Mouse (Mus musculus): ENCODE results near the gene Eef2k. TPM values are rescaled to one million over a fixed set of nuclear protein-coding genes. Genes with fewer than 3 reads are reported as not detected.

The Eef2k gene
- total RNA-seq, 4 experiments from 2014 or later = 23.0 to 42.1 (median 30.7) TPM

GRCm38 (mm10) chr7:120843852-120844435 lies 1.3 kb downstream of the Eef2k start:
- DNase-seq (ENCODE audit: low spot score) = no peak

GRCm38 (mm10) chr7:120844689-120845088 lies 2.1 kb downstream of the Eef2k start:
- DNase-seq (ENCODE audit: low spot score) = no peak

- DNase-seq (ENCODE audit: low spot score) = no peak
These were observed 6.3 kb downstream of the Eef2k start for GRCm38 (mm10) chr7:120848831-120849512.

GRCm38 (mm10) chr7:120850165-120850564 lies 7.5 kb downstream of the Eef2k start:
- no peak for DNase-seq (ENCODE audit: low spot score)

- no peak for DNase-seq (ENCODE audit: low spot score)
These were observed 17.2 kb downstream of the Eef2k start for GRCm38 (mm10) chr7:120859854-120860253.

- DNase-seq (ENCODE audit: low spot score) = no peak
These were observed 18.3 kb downstream of the Eef2k start for GRCm38 (mm10) chr7:120860799-120861487.

- DNase-seq (ENCODE audit: low spot score) = no peak
These were observed 18.9 kb downstream of the Eef2k start for GRCm38 (mm10) chr7:120861488-120862047.

- no peak for DNase-seq (ENCODE audit: low spot score)
These were observed 19.6 kb downstream of the Eef2k start for GRCm38 (mm10) chr7:120862196-120862595.

- no peak for DNase-seq (ENCODE audit: low spot score)
These were observed 20.0 kb downstream of the Eef2k start for GRCm38 (mm10) chr7:120862626-120863025.

- no peak for DNase-seq (ENCODE audit: low spot score)
These were observed 20.8 kb downstream of the Eef2k start for GRCm38 (mm10) chr7:120863476-120863875.

GRCm38 (mm10) chr7:120865100-120865499 lies 22.5 kb downstream of the Eef2k start:
- DNase-seq (ENCODE audit: low spot score) = peak; percentile 65

- DNase-seq (ENCODE audit: low spot score) = peak; percentile 45
These were observed 23.2 kb downstream of the Eef2k start for GRCm38 (mm10) chr7:120865832-120866231.

- DNase-seq (ENCODE audit: low spot score) = no peak
These were observed 24.1 kb downstream of the Eef2k start for GRCm38 (mm10) chr7:120866684-120867083.

- no peak for DNase-seq (ENCODE audit: low spot score)
These were observed 25.1 kb downstream of the Eef2k start for GRCm38 (mm10) chr7:120867720-120868119.

- no peak for DNase-seq (ENCODE audit: low spot score)
These were observed 27.3 kb downstream of the Eef2k start for GRCm38 (mm10) chr7:120869883-120870282.

- DNase-seq (ENCODE audit: low spot score) = no peak
These were observed 27.9 kb downstream of the Eef2k start for GRCm38 (mm10) chr7:120870431-120871008.

GRCm38 (mm10) chr7:120873083-120873482 lies 30.5 kb downstream of the Eef2k start:
- peak; percentile 24 for DNase-seq (ENCODE audit: low spot score)

GRCm38 (mm10) chr7:120874021-120874420 lies 31.4 kb downstream of the Eef2k start:
- no peak for DNase-seq (ENCODE audit: low spot score)

GRCm38 (mm10) chr7:120874764-120875539 lies 32.3 kb downstream of the Eef2k start:
- no peak for DNase-seq (ENCODE audit: low spot score)

GRCm38 (mm10) chr7:120875540-120876388 lies 33.1 kb downstream of the Eef2k start:
- DNase-seq (ENCODE audit: low spot score) = no peak

Measured in heart, adult 8-10 months (tissue).